Mouse (Mus musculus): ENCODE results near the gene Gm49398. TPM values are rescaled to one million over a fixed set of nuclear protein-coding genes. Genes with fewer than 3 reads are reported as not detected.

Gm49398 gene
- not detected in 2 replicates for polyA plus RNA-seq (2015; fragmentation: Nextera tagmentation; extraction: Ambion mirVana)

DNA sequence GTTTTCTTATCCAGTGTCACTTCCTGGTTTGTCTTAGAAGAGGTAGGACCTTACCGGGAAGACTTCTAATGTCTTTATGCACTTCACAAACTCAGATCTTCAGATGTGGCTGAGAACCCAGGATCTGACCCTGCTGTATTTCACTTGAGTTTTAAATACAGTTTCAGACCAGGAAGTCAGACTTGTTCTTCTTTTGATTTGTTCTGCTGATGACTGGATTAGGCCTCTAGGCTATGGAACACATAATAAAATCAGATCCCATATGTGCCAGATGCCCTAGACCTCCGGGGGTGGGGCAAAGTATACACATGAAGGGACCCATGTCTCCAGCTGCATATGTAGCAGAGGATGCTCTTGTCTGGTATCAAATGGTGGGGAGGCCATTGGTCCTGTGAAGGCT, at the start of gene Gm49398:
Gene Gm49398, minus strand, starts transcription at position 101 of the 400 bp plus-strand sequence.
- H3K36me3 ChIP-seq = no peaks in the 10 kb centered on the region
- H3K4me3 ChIP-seq = no peak within 1 kb of the TSS
- H3K4me2 ChIP-seq = no peak within 1 kb of the TSS
- H3K9me3 ChIP-seq = peaks cover 4% of the 10 kb centered on the region; the same call in 1 of the 2 replicates
- WGBS = 80% methylated on average over 2 of the region's 2 CpGs
- H3K4me1 ChIP-seq = no peaks in the 10 kb centered on the region
- no peak within 1 kb of the TSS for H3K27ac ChIP-seq
- H3K9ac ChIP-seq = no peak within 1 kb of the TSS
- ATAC-seq (ENCODE audit: insufficient number of reproducible peaks, low FRiP score, low TSS enrichment, low read depth) = no peak
- no peaks in the 10 kb centered on the region for H3K27me3 ChIP-seq

DNA sequence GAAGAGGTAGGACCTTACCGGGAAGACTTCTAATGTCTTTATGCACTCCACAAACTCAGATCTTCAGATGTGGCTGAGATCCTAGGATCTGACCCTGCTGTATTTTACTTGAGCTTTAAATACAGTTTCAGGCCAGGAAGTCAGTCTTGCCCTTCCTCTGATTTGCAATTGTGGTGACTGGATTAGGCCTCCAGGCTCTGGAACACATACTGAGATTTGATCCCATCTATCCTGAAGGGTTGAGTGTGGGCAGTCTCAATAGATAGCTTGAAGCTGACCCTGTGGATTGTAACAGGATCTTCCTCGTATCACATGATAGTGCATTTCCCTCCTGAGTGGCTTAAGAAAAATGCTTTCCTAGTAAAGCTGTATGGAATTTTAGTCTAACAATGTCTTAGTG, 33.4 kb downstream of the Gm49398 start, which contains the start of gene Cts8:
Gene Cts8, minus strand, starts transcription at position 101 of the 400 bp plus-strand sequence.
- Histone ChIP-seq H3K9me3 (no peaks in the 10 kb centered on the region), H3K4me2 (no peak within 1 kb of the TSS), H3K27ac (no peak within 1 kb of the TSS), H3K27me3 (no peaks in the 10 kb centered on the region), H3K4me3 (no peak within 1 kb of the TSS), H3K9ac (no peak within 1 kb of the TSS), H3K4me1 (no peaks in the 10 kb centered on the region), H3K36me3 (no peaks in the 10 kb centered on the region)
- 84% methylated on average over 2 of the region's 2 CpGs for WGBS
- ATAC-seq (ENCODE audit: insufficient number of reproducible peaks, low FRiP score, low TSS enrichment, low read depth) = no peak

GRCm38 (mm10) chr13:61241076-61241947, 47.3 kb downstream of the Gm49398 start:
- no peak for ATAC-seq (ENCODE audit: insufficient number of reproducible peaks, low FRiP score, low TSS enrichment, low read depth)
- Histone ChIP-seq H3K9me3 (no peaks in the 10 kb centered on the region), H3K4me2 (no peak overlapping the region), H3K27me3 (no peaks in the 10 kb centered on the region), H3K27ac (no peak overlapping the region), H3K4me1 (no peaks in the 10 kb centered on the region), H3K9ac (no peak overlapping the region), H3K36me3 (no peaks in the 10 kb centered on the region), H3K4me3 (no peak overlapping the region)
- WGBS = 55% methylated on average over 13 of the region's 13 CpGs

DNA sequence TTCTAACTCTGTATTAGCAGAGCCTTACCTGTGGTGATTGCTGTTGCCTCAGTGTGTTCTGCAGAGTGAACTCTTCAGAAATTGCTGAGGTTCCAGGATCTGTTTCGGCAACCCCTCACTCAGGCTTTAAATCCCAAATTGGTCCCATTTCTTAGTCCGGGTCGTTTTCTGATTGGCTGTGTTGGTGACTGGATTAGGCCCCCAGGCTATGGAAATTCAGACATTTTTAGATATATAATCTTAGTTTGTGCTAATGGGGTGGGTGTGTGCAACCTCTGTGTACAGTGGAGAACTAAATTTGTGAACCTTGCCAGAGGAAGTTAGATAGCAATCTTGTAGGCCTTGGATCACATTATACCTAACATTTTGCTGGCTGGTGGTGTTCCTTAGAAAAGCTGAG, 85.3 kb downstream of the Gm49398 start, which contains the start of gene Cts6:
Gene Cts6, minus strand, starts transcription at position 101 of the 400 bp plus-strand sequence.
- Histone ChIP-seq H3K9me3 (no peaks in the 10 kb centered on the region; the same call in 1 of the 2 replicates), H3K4me3 (no peak within 1 kb of the TSS), H3K4me2 (no peak within 1 kb of the TSS), H3K9ac (no peak within 1 kb of the TSS), H3K27me3 (no peaks in the 10 kb centered on the region), H3K36me3 (no peaks in the 10 kb centered on the region), H3K27ac (no peak within 1 kb of the TSS), H3K4me1 (no peaks in the 10 kb centered on the region)
- no peak for ATAC-seq (ENCODE audit: insufficient number of reproducible peaks, low FRiP score, low TSS enrichment, low read depth)
- WGBS = 87% methylated on average over 3 of the region's 3 CpGs

Small RNAs within 50 kb of the gene (microRNA-seq; reads per million reads assigned to microRNA genes)
- not detected for gene Gm27704

Other genes with a start within 250 kb of the Gm49398 start
- not detected in 2 replicates for gene Ctsq, start 248.2 kb downstream of the Gm49398 start, polyA plus RNA-seq (2015; fragmentation: Nextera tagmentation; extraction: Ambion mirVana)
- gene Ctsr, start 124.6 kb downstream of the Gm49398 start, polyA plus RNA-seq (2015; fragmentation: Nextera tagmentation; extraction: Ambion mirVana) = not detected in 2 replicates
- not detected in 2 replicates for gene Cts6, start 85.4 kb downstream of the Gm49398 start, polyA plus RNA-seq (2015; fragmentation: Nextera tagmentation; extraction: Ambion mirVana)
- not detected in 2 replicates for gene Cts8, start 33.5 kb downstream of the Gm49398 start, polyA plus RNA-seq (2015; fragmentation: Nextera tagmentation; extraction: Ambion mirVana)
- gene Cts7, start 69.4 kb upstream of the Gm49398 start, polyA plus RNA-seq (2015; fragmentation: Nextera tagmentation; extraction: Ambion mirVana) = not detected in 2 replicates

Data from limb, embryonic 15.5 days (tissue).